Mouse (Mus musculus): Measurements from ENCODE around the gene Rars2.
A peak's percentile ranks its signal among the peaks of the same experiment; 100 is the strongest.

Gene Rars2

GRCm38 (mm10) chr4:34640731-34641130 is 26.0 kb downstream of the Rars2 start:
- DNase-seq (ENCODE audit: low read depth) = no peak

DNA sequence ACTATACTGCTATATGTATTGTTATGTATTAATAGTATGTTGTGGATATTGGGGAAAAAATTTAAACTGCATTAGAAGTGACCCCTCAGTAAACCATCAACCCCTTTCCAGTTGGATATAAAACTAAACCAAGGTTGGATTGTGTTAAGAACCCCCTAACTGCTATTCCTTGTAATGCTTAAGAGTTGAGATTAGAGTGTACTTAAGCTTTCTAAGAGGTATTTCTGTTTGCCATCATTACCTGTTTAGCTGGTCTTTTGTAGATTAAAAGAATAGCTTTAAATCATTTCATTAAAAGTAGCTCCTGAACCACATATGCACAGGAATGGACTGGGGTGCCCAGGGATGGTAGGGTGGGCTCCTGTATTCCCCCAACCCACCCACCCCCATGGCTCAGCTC is 30.0 kb downstream of the Rars2 start:
- no peak for DNase-seq (ENCODE audit: low read depth)

- DNase-seq (ENCODE audit: low read depth) = no peak
These were observed 38.4 kb downstream of the Rars2 start for GRCm38 (mm10) chr4:34653179-34653578.

GRCm38 (mm10) chr4:34656101-34656500 is 41.3 kb downstream of the Rars2 start:
- DNase-seq (ENCODE audit: low read depth) = no peak

- no peak for DNase-seq (ENCODE audit: low read depth)
These were observed 44.3 kb downstream of the Rars2 start for GRCm38 (mm10) chr4:34659012-34659411.

DNA sequence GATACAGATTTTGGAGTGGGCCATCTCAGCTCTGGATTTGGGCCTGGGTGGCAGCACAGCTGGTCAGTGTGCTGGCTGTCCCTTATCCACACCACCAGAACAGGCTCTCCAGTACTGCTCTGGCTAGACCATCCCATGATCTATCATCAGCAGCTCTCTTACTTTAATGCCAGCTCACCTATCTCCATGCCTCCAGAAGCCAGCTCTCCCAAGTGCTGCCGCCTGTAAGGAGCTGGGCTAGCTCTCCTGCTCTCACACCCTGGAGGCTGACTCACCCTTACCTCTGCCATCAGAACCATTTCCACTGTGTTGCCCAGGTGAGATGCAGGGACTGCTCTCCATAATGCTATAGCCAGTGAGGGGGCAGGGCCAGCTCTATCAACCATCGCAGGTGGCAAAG is 46.8 kb downstream of the Rars2 start:
- DNase-seq (ENCODE audit: low read depth) = no peak

DNA sequence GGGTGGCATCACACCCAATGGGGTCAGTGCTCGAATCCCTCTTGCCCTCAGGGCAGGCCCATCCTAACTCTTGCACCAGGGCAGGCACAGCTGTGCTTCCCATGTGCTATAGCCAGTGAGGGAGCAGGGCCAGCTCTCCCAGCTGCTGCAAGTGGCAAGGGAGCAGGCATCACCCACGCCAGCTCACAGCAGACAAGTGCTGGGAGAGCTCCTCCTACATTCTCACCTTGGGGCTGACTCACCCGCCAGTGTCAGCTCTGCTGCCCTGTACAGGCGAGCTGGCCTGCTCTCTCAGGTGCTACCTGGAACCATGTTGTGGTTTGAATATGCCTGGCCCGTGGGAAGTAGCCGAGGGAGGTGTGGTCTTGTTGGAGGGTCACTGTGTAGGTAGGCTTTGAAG is 47.2 kb downstream of the Rars2 start:
- DNase-seq (ENCODE audit: low read depth) = no peak

DNA sequence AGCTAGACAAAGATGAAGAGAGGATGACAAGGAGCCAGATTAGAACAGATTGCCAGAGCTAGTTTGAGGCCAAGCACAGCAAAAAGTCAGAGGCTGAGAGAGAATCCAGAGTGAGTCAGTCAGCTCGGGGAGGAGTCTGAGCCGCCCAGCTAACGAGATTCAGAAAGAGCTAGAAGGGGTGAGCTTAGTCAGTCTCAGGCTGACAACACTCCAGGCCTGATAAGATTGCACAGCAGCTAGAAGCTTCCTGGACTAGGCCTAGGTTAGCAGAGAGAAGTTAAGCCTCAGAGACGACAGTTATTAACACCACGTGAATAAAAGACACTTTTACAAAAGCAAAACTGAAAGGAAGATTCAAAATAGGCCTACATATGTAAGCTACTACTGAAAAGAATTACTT is 53.2 kb downstream of the Rars2 start:
- no peak for DNase-seq (ENCODE audit: low read depth)

DNA sequence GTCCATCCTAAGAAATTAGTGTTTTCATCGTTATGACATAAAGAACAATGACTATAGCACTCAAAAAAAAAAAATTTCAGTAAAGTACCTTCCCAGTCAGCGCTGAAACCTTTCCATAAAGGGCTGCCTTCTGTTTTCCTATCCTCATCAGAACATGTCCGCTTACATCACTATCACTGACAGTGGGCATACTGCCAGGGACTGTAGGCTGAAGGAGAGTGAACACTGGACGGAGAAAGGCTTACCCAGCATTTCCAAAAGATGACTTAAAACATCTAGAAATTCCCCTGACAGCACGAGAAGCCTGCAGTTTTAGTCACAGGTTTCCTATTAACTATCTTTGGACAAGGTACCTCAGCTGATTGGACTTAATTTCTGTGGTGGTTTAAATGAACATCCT is 59.0 kb downstream of the Rars2 start:
- no peak for DNase-seq (ENCODE audit: low read depth)

- DNase-seq (ENCODE audit: low read depth) = peak; percentile 54
These were observed 65.8 kb downstream of the Rars2 start for GRCm38 (mm10) chr4:34680530-34680929.

DNA sequence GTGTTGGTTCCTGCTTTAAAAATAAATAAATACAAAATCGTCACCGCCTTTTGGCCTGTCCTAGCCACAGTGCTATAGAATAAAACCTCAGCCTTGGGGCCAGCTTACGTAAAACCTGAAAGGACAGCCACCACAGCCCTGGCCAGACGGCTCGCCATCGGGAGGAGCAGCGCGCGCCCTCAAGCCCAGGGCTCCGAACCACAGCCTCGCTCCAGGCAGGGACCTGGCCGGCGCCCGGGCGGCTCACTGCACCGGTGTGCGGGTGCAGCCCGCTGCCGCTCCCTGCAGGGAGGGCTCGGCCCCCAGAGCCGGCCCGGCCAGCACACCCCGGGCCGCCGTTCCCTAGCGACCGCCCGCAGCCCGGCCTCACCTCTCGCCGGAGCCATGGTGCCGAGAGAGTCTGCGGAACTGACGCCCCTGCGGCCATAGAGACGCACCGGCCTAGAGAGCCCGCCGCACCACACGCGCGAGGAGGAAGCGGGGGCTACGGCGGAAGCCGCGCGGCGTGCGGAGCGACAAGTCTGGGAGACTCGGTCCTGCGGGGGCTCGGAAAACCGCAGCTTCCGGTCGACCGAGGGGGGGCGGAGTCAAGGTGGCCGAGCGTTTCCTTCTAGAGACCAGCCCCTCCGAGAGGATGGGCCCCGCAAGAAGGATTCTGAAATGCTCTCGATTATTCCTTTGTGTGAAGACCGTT is 72.3 kb downstream of the Rars2 start, which contains the start of gene Slc35a1:
TSS of gene Slc35a1 (minus strand) at position 565 of the 694 bp plus-strand sequence.
- DNase-seq (ENCODE audit: low read depth) = peak; percentile 92

DNA sequence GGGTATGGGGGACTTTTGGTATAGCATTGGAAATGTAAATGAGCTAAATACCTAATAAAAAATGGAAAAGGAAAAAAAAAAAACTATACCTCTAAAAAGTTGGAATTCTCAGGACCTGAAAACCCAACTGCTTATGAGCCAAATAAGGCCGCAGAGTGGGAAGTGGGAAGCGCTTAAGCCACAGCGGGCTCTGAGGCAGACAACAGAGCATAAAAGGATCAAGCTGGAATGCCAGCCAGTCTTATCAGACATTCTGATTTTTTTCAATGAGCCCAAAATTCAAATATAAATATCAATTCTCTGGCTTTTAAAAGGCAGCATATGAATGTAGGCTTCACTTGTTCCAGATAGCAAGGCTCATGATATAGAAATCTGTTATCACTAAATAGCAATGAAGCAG is 73.3 kb downstream of the Rars2 start:
- no peak for DNase-seq (ENCODE audit: low read depth)

DNA sequence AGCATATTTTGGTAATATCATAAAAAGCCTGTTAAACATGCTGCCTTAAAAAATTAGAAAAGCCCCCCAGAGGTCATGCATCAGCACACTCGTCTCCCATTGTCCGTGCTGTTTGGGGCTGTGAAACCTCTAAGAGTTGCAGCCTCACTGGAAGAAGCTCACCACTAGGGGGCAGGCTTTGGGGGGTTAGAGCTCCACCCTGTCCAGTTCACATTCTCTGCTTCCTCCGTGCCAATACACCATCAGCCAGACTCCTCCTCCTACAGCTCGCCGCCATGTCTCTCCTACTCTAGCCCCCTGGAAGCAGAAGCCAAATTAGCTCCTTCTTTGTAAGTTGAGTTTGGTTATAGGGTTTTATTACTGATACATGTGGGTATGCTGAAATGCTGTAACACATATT is 86.8 kb downstream of the Rars2 start:
- DNase-seq (ENCODE audit: low read depth) = peak; percentile 85

DNA sequence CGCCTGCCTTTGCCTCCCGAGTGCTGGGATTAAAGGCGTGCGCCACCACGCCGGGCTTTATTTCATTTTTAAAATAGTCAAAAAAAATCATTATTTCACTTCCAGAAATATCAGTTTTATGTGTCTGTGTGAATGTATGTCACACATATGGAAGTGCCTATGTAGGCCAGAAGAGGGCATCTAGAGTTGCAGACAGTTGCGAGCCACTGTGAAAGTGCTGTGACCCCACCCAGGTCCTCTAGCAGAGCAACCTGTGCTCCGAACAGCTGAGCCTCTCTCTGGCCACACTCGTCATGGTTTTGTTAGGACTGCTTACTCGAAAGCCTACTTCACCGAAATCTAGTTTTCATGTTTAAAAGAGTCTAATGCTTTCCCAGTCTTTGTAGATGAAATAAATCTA is 87.5 kb downstream of the Rars2 start:
- no peak for DNase-seq (ENCODE audit: low read depth)

- peak; percentile 37 for DNase-seq (ENCODE audit: low read depth)
These were observed 88.3 kb downstream of the Rars2 start for GRCm38 (mm10) chr4:34703029-34703428.

GRCm38 (mm10) chr4:34707248-34707647 is 92.5 kb downstream of the Rars2 start:
- DNase-seq (ENCODE audit: low read depth) = no peak

GRCm38 (mm10) chr4:34708127-34708526 is 93.4 kb downstream of the Rars2 start:
- DNase-seq (ENCODE audit: low read depth) = no peak

Data from 416B (cell line).